Mouse (Mus musculus): ENCODE data around the gene Pde3a. TPM values are rescaled to one million over a fixed set of nuclear protein-coding genes. Genes with fewer than 3 reads are reported as not detected.

Pde3a gene
- polyA plus RNA-seq, 1 experiment from 2014 or later: 4.8 TPM

- WGBS: 36% methylated on average over 6 of the region's 6 CpGs
Observed at GRCm38 (mm10) chr6:141352277-141352676, 103.2 kb downstream of the Pde3a start.

GRCm38 (mm10) chr6:141363664-141364063 lies 114.6 kb downstream of the Pde3a start:
- Histone ChIP-seq H3K36me3 (ENCODE audit: control insufficient read depth, insufficient read depth, low read length) (no peaks in the 10 kb centered on the region), H3K4me3 (ENCODE audit: low read length) (no peak overlapping the region), H3K27ac (ENCODE audit: low read length) (no peak overlapping the region), H3K4me1 (replicated peaks; ENCODE audit: control insufficient read depth, insufficient read depth, low read length) (no peaks in the 10 kb centered on the region), H3K9ac (ENCODE audit: low read length) (no peak overlapping the region), H3K9me3 (ENCODE audit: control insufficient read depth, low read length) (no peaks in the 10 kb centered on the region), H3K4me2 (ENCODE audit: low read depth, low read length) (no peak overlapping the region), H3K27me3 (ENCODE audit: control insufficient read depth, insufficient read depth, low read depth, low read length) (no peaks in the 10 kb centered on the region)
- 91% methylated on average over 3 of the region's 3 CpGs for WGBS
- ATAC-seq (ENCODE audit: low read depth): no peak

More at GRCm38 (mm10) chr6:141352277-141352676, 103.2 kb downstream of the Pde3a start:
- no peak overlapping the region for H3K9ac ChIP-seq (ENCODE audit: low read length)
- peak; percentile 57; the same call in 1 of the 2 replicates for ATAC-seq (ENCODE audit: low read depth)
- no peak overlapping the region for H3K4me3 ChIP-seq (ENCODE audit: low read length)
- H3K27me3 ChIP-seq (ENCODE audit: control insufficient read depth, insufficient read depth, low read depth, low read length): no peaks in the 10 kb centered on the region
- H3K27ac ChIP-seq (ENCODE audit: low read length): no peak overlapping the region
- H3K36me3 ChIP-seq (ENCODE audit: control insufficient read depth, insufficient read depth, low read length): no peaks in the 10 kb centered on the region
- H3K4me2 ChIP-seq (ENCODE audit: low read depth, low read length): no peak overlapping the region
- no peaks in the 10 kb centered on the region for H3K9me3 ChIP-seq (ENCODE audit: control insufficient read depth, low read length)
- 0 out of 2 replicates have a peak, but pooled peaks cover 4% of the 10 kb centered on the region for H3K4me1 ChIP-seq (replicated peaks; ENCODE audit: control insufficient read depth, insufficient read depth, low read length)

- no peaks in the 10 kb centered on the region for H3K27me3 ChIP-seq (ENCODE audit: control insufficient read depth, insufficient read depth, low read depth, low read length)
- no peak for ATAC-seq (ENCODE audit: low read depth)
- H3K4me2 ChIP-seq (ENCODE audit: low read depth, low read length): no peak overlapping the region
- 67% methylated on average over 5 of the region's 5 CpGs for WGBS
- H3K9ac ChIP-seq (ENCODE audit: low read length): no peak overlapping the region
- no peak overlapping the region for H3K4me3 ChIP-seq (ENCODE audit: low read length)
- no peak overlapping the region for H3K27ac ChIP-seq (ENCODE audit: low read length)
- H3K9me3 ChIP-seq (ENCODE audit: control insufficient read depth, low read length): no peaks in the 10 kb centered on the region
- no peaks in the 10 kb centered on the region for H3K36me3 ChIP-seq (ENCODE audit: control insufficient read depth, insufficient read depth, low read length)
- no peaks in the 10 kb centered on the region for H3K4me1 ChIP-seq (replicated peaks; ENCODE audit: control insufficient read depth, insufficient read depth, low read length)
Observed at GRCm38 (mm10) chr6:141367037-141367436, 118.0 kb downstream of the Pde3a start.

DNA sequence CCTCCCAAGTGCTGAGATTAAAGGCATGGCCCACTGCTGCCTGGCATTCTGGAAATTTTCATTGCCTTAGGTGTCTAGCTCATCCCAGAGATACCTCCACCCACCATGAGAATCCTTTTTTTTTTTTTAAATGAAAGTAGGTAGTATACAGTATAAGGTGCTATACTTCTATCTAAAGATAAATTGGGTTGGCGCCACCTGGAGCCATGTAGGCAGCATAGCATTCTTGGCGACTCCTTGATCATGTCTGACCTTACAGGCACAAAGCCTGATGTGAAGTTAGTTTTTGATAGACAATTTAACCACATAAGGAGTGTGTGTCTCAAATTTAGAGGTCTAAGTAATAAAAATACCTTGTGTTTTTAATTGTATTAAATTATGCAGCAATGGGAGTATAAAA lies 123.6 kb downstream of the Pde3a start:
- Histone ChIP-seq H3K36me3 (ENCODE audit: control insufficient read depth, insufficient read depth, low read length) (no peaks in the 10 kb centered on the region), H3K27ac (ENCODE audit: low read length) (no peak overlapping the region), H3K9me3 (ENCODE audit: control insufficient read depth, low read length) (no peaks in the 10 kb centered on the region), H3K9ac (ENCODE audit: low read length) (no peak overlapping the region), H3K4me1 (replicated peaks; ENCODE audit: control insufficient read depth, insufficient read depth, low read length) (no peaks in the 10 kb centered on the region), H3K27me3 (ENCODE audit: control insufficient read depth, insufficient read depth, low read depth, low read length) (no peaks in the 10 kb centered on the region), H3K4me2 (ENCODE audit: low read depth, low read length) (no peak overlapping the region), H3K4me3 (ENCODE audit: low read length) (no peak overlapping the region)
- ATAC-seq (ENCODE audit: low read depth): no peak
- 63% methylated on average over 2 of the region's 2 CpGs for WGBS

- Histone ChIP-seq H3K4me1 (replicated peaks; ENCODE audit: control insufficient read depth, insufficient read depth, low read length) (no peaks in the 10 kb centered on the region), H3K27ac (ENCODE audit: low read length) (no peak overlapping the region), H3K9me3 (ENCODE audit: control insufficient read depth, low read length) (no peaks in the 10 kb centered on the region), H3K9ac (ENCODE audit: low read length) (no peak overlapping the region), H3K27me3 (ENCODE audit: control insufficient read depth, insufficient read depth, low read depth, low read length) (no peaks in the 10 kb centered on the region), H3K4me3 (ENCODE audit: low read length) (no peak overlapping the region), H3K36me3 (ENCODE audit: control insufficient read depth, insufficient read depth, low read length) (no peaks in the 10 kb centered on the region), H3K4me2 (ENCODE audit: low read depth, low read length) (no peak overlapping the region)
- ATAC-seq (ENCODE audit: low read depth): peak; percentile 79
- WGBS: 37% methylated on average over 2 of the region's 2 CpGs
Observed at GRCm38 (mm10) chr6:141374469-141375057, 125.5 kb downstream of the Pde3a start.

GRCm38 (mm10) chr6:141375155-141375554 lies 126.1 kb downstream of the Pde3a start:
- H3K27ac ChIP-seq (ENCODE audit: low read length): no peak overlapping the region
- H3K9ac ChIP-seq (ENCODE audit: low read length): no peak overlapping the region
- no peaks in the 10 kb centered on the region for H3K27me3 ChIP-seq (ENCODE audit: control insufficient read depth, insufficient read depth, low read depth, low read length)
- H3K9me3 ChIP-seq (ENCODE audit: control insufficient read depth, low read length): no peaks in the 10 kb centered on the region
- H3K4me1 ChIP-seq (replicated peaks; ENCODE audit: control insufficient read depth, insufficient read depth, low read length): no peaks in the 10 kb centered on the region
- no peaks in the 10 kb centered on the region for H3K36me3 ChIP-seq (ENCODE audit: control insufficient read depth, insufficient read depth, low read length)
- ATAC-seq (ENCODE audit: low read depth): no peak
- WGBS: 63% methylated on average over 4 of the region's 4 CpGs
- no peak overlapping the region for H3K4me3 ChIP-seq (ENCODE audit: low read length)
- no peak overlapping the region for H3K4me2 ChIP-seq (ENCODE audit: low read depth, low read length)

DNA sequence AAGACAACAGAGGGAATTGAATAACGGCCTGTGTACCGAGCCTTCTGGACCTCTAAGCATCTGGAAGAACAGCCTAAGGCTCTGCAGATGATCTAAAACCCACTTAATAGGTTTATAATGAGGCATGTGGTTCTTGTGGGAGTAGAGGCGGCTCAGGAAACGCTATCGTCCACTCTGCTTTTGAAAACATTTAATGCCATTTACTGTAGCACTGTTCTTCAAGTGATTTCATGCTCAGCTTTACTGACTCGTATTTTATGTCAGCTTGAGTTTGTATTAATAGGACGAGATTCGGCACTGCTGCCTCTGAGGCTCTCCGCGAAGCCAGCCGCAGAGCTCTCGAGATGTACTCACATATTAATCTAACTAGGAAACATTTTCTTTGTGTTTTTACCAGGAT lies 131.9 kb downstream of the Pde3a start:
- Histone ChIP-seq H3K4me2 (ENCODE audit: low read depth, low read length) (peak overlapping the region; percentile 36), H3K27ac (ENCODE audit: low read length) (no peak overlapping the region), H3K9me3 (ENCODE audit: control insufficient read depth, low read length) (no peaks in the 10 kb centered on the region), H3K9ac (ENCODE audit: low read length) (no peak overlapping the region; the same call in 1 of the 2 replicates), H3K4me1 (replicated peaks; ENCODE audit: control insufficient read depth, insufficient read depth, low read length) (peaks cover 13% of the 10 kb centered on the region), H3K4me3 (ENCODE audit: low read length) (no peak overlapping the region), H3K27me3 (ENCODE audit: control insufficient read depth, insufficient read depth, low read depth, low read length) (no peaks in the 10 kb centered on the region), H3K36me3 (ENCODE audit: control insufficient read depth, insufficient read depth, low read length) (no peaks in the 10 kb centered on the region)
- peak; percentile 65; the same call in 1 of the 2 replicates for ATAC-seq (ENCODE audit: low read depth)
- 15% methylated on average over 12 of the region's 12 CpGs for WGBS

DNA sequence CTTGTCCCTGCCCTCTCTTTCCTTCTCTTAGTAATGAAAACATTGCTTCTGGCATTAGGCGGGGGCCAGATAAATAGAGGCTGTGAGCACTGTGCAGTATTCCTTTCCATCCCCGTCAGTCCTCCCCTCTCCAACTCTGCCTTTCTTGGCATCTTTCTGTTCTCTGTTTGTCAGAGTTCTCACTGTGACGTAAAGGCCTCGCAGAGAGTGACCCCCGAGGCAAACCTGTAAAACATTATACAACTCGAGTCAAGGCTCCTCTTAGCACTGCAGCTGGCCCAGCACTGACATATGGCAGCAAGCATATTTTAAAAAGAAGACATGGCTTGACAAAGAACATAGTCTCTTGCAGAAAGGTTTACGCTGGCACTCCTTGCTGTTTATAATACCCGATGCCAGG lies 132.4 kb downstream of the Pde3a start:
- H3K4me2 ChIP-seq (ENCODE audit: low read depth, low read length): peak overlapping the region; percentile 36

GRCm38 (mm10) chr6:141381881-141382370 lies 132.9 kb downstream of the Pde3a start:
- H3K27me3 ChIP-seq (ENCODE audit: control insufficient read depth, insufficient read depth, low read depth, low read length): no peaks in the 10 kb centered on the region
- H3K9me3 ChIP-seq (ENCODE audit: control insufficient read depth, low read length): no peaks in the 10 kb centered on the region
- no peaks in the 10 kb centered on the region for H3K36me3 ChIP-seq (ENCODE audit: control insufficient read depth, insufficient read depth, low read length)
- no peak overlapping the region for H3K27ac ChIP-seq (ENCODE audit: low read length)
- H3K4me2 ChIP-seq (ENCODE audit: low read depth, low read length): peak overlapping the region; percentile 36
- H3K4me3 ChIP-seq (ENCODE audit: low read length): no peak overlapping the region
- H3K4me1 ChIP-seq (replicated peaks; ENCODE audit: control insufficient read depth, insufficient read depth, low read length): peaks cover 13% of the 10 kb centered on the region
- H3K9ac ChIP-seq (ENCODE audit: low read length): no peak overlapping the region
- no peak for ATAC-seq (ENCODE audit: low read depth)
- 76% methylated on average over 4 of the region's 4 CpGs for WGBS

More for the DNA sequence above, 132.4 kb downstream of the Pde3a start:
- H3K4me1 ChIP-seq (replicated peaks; ENCODE audit: control insufficient read depth, insufficient read depth, low read length): peaks cover 13% of the 10 kb centered on the region
- H3K9ac ChIP-seq (ENCODE audit: low read length): 0 out of 2 replicates have a peak overlapping the region, but pooled peaks have one; percentile 28
- no peaks in the 10 kb centered on the region for H3K27me3 ChIP-seq (ENCODE audit: control insufficient read depth, insufficient read depth, low read depth, low read length)
- H3K27ac ChIP-seq (ENCODE audit: low read length): no peak overlapping the region
- no peaks in the 10 kb centered on the region for H3K36me3 ChIP-seq (ENCODE audit: control insufficient read depth, insufficient read depth, low read length)
- WGBS: 16% methylated on average over 8 of the region's 8 CpGs
- peak; percentile 76 for ATAC-seq (ENCODE audit: low read depth)
- no peaks in the 10 kb centered on the region for H3K9me3 ChIP-seq (ENCODE audit: control insufficient read depth, low read length)
- H3K4me3 ChIP-seq (ENCODE audit: low read length): no peak overlapping the region
